Mouse (Mus musculus) midbrain, embryonic 14.5 days (tissue): ENCODE results near the gene Kpnb1. TPM values are rescaled to one million over a fixed set of nuclear protein-coding genes. Genes with fewer than 3 reads are reported as not detected.

Experiments
- ATAC-seq: fragments of 200-750 bp; cut with Nextera tagmentation; 2 replicates; pipeline ENCODE4 v1.8.0; 2017; ENCODE audit warnings: moderate number of reproducible peaks, moderate library complexity; ENCODE audit not compliant: low FRiP score, low TSS enrichment
- DNase-seq: peaks from one replicate; pipeline ENCODE4 v3.0.0-alpha.2; 2015
- H3K27ac ChIP-seq: fragments of 300-500 bp; sonication (generic); replicated peaks from 2 replicates; pipeline ENCODE4 v1.5.1; 2014; ENCODE audit warnings: mild to moderate bottlenecking, low read depth, low read length, moderate library complexity
- H3K27me3 ChIP-seq: fragments of 300-500 bp; sonication (generic); 2 replicates; pipeline ENCODE4 v1.6.1; 2014; ENCODE audit warnings: low read length, control low read depth, mixed read lengths; ENCODE audit not compliant: control insufficient read depth, insufficient read depth
- H3K36me3 ChIP-seq: fragments of 300-500 bp; sonication (generic); 2 replicates; pipeline ENCODE4 v1.6.1; 2014; ENCODE audit warnings: low read length, control low read depth; ENCODE audit not compliant: control insufficient read depth, insufficient read depth
- H3K4me1 ChIP-seq: fragments of 300-500 bp; sonication (generic); 2 replicates; pipeline ENCODE4 v1.6.1; 2014; ENCODE audit warnings: mild to moderate bottlenecking, antibody characterized with exemption, low read length, control low read depth; ENCODE audit not compliant: control insufficient read depth, insufficient read depth
- H3K4me2 ChIP-seq: fragments of 300-500 bp; sonication (generic); 2 replicates; pipeline ENCODE4 v1.6.1; 2014; ENCODE audit warnings: mild to moderate bottlenecking, low read length, moderate library complexity
- H3K4me3 ChIP-seq: fragments of 300-500 bp; sonication (generic); replicated peaks from 2 replicates; pipeline ENCODE4 v1.5.1; 2014; ENCODE audit warnings: low read depth, low read length
- H3K9ac ChIP-seq: fragments of 300-500 bp; sonication (generic); replicated peaks from 2 replicates; pipeline ENCODE4 v1.6.1; 2014; ENCODE audit warnings: mild to moderate bottlenecking, low read length, moderate library complexity
- H3K9me3 ChIP-seq: fragments of 300-500 bp; sonication (generic); 2 replicates; pipeline ENCODE4 v1.6.1; 2016; ENCODE audit warnings: low read length, control low read depth, mixed read lengths; ENCODE audit not compliant: control insufficient read depth
- WGBS: fragments of 180-500 bp; shearing (Covaris S2); extraction: QIAGEN DNeasy Blood & Tissue Kit; methylation state at CpG from one replicate; pipeline ENCODE4 v1.1.7; 2014; 5-methylcytosine and 5-hydroxymethylcytosine counted together
- polyA plus RNA-seq: library from polyadenylated mRNA; unstranded; fragments of >200 nt; fragmentation: Nextera tagmentation; extraction: Ambion mirVana; gene quantifications from 2 replicates; pipeline ENCODE4 v1.2.1, GENCODE M21; 2014

Kpnb1 gene
- polyA plus RNA-seq: 33.8 and 48.6 TPM in 2 replicates

DNA sequence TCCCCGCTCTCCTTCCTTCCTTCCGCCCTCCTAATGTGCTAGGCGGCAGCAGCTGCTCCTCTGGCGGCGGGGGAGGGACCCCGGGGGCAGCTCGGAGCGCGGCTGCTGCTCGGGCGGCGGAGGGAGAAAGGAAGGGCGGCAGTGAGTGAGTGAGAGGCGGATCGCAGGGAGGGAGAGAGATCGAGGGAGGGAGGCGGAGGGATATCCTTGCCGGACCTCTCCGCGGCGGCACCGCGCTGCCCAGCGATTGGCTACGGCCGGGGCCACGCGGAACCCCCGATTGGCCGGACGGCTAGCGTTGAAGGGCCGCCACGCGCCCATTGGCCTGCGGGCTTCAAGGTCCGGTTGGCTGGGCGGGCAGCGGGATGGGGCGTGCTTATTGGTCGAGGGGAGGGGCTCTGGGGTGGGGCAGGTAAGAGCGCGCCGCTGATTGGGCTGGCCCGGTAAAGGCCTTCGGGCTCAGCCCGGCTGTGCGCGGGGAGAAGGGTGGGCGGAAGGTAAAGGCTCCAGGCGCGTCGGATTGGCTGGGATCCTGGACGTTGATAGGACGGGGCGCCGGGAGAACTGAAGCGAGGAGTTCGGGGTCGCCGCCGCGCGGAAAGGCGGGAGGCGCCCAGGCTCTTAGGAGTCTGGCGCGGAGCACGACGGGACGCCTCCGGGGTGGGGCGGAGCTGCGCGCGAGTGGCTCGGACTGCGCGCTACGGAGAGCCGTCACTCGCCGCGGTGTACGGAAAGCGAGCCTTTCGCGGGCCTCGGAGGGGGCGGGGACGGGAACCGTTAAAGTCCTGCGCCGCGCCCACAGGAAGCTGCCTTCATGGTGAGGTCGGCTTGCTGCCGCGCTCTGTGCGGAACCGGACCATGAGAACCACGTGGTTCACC, at the start of gene Kpnb1:
Kpnb1 (minus strand) TSS at position 118 of the 879 bp plus-strand sequence.
- Histone ChIP-seq H3K9me3 (no peaks in the 10 kb centered on the region), H3K4me2 (peak within 1 kb of the TSS; percentile 70), H3K36me3 (peaks cover 33% of the 10 kb centered on the region), H3K27me3 (no peaks in the 10 kb centered on the region), H3K9ac (peak within 1 kb of the TSS; percentile 82), H3K27ac (peak within 1 kb of the TSS; percentile 95), H3K4me1 (peaks cover 7% of the 10 kb centered on the region; the same call in 1 of the 2 replicates), H3K4me3 (peak within 1 kb of the TSS; percentile 92)
- DNase-seq: peak; percentile 100
- WGBS: under 1% methylated on average over 95 of the region's 101 CpGs
- peak; percentile 96 for ATAC-seq

DNA sequence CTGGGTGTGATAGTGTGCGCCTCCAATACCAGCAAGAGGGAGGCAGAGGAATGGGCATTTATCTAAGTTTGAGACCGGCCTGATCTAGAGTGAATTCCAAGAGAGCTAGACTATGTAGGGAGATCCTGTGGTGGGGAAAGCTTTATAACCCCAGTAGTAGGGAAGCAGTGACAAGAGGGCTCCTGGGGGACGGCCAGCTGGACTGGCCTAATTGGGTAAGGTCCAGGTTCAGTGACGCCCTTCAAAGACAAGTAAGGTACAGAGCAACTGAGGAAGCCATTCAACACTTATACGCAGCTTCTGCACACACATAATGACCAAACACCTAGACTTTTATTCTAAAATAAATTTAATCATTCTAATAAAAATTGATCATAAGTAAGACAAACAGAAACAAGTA, 44.8 kb upstream of the Kpnb1 start:
- no peaks in the 10 kb centered on the region for H3K4me1 ChIP-seq
- H3K4me2 ChIP-seq: no peak overlapping the region
- no peak for DNase-seq
- no peaks in the 10 kb centered on the region for H3K27me3 ChIP-seq
- WGBS: 98% methylated on average over 5 of the region's 5 CpGs
- H3K4me3 ChIP-seq: no peak overlapping the region
- no peak for ATAC-seq
- no peaks in the 10 kb centered on the region for H3K9me3 ChIP-seq
- H3K9ac ChIP-seq: no peak overlapping the region
- H3K27ac ChIP-seq: no peak overlapping the region
- H3K36me3 ChIP-seq: peaks cover 92% of the 10 kb centered on the region

DNA sequence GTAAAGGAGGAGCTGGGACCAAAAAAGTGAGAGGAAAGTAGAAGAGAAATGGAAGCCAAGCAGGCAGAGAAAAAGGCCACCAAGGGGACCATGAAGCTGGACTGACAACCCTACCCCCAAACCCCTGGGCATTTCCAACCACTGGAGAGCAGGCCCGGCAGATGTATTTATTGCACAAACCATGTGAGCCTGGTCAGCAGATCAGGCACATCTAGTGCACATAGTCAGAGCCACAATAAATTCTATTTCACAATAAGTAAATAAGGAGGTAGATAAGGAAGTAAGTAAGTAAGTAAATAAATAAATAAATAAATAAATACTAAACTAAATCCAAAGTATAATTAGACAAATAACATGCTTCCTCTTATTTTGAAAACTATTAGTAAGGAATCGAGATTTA, 41.7 kb upstream of the Kpnb1 start:
- H3K4me3 ChIP-seq: no peak overlapping the region
- H3K27ac ChIP-seq: no peak overlapping the region
- H3K36me3 ChIP-seq: peaks cover 88% of the 10 kb centered on the region
- no peaks in the 10 kb centered on the region for H3K9me3 ChIP-seq
- H3K4me2 ChIP-seq: no peak overlapping the region
- DNase-seq (no peak), ATAC-seq (no peak)
- no peak overlapping the region for H3K9ac ChIP-seq
- H3K27me3 ChIP-seq: no peaks in the 10 kb centered on the region
- H3K4me1 ChIP-seq: no peaks in the 10 kb centered on the region
- 97% methylated on average over 2 of the region's 2 CpGs for WGBS

DNA sequence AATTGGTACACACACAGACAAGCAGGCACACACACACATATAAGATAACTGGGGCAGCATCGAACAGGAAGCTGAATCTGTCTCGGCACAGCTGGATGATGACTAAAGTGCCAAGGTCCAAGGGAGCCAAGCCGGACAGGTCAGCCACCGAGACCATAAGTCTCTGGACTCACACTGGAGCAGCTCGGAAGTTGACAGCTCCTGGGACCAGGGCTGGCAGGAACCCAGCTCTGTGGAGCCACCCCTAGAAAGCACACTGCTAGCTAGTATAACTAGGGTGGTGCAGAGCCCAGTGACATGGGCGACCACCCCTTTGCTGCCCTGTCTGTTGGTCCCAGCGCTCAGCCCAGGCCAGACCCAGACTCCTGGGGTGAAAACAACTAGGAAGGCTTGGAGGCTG, 41.3 kb upstream of the Kpnb1 start:
- Histone ChIP-seq H3K4me1 (no peaks in the 10 kb centered on the region), H3K9me3 (no peaks in the 10 kb centered on the region), H3K36me3 (peaks cover 85% of the 10 kb centered on the region), H3K4me2 (no peak overlapping the region), H3K27ac (no peak overlapping the region), H3K9ac (no peak overlapping the region), H3K27me3 (no peaks in the 10 kb centered on the region), H3K4me3 (no peak overlapping the region)
- ATAC-seq (no peak), DNase-seq (no peak)
- 94% methylated on average over 7 of the region's 7 CpGs for WGBS

DNA sequence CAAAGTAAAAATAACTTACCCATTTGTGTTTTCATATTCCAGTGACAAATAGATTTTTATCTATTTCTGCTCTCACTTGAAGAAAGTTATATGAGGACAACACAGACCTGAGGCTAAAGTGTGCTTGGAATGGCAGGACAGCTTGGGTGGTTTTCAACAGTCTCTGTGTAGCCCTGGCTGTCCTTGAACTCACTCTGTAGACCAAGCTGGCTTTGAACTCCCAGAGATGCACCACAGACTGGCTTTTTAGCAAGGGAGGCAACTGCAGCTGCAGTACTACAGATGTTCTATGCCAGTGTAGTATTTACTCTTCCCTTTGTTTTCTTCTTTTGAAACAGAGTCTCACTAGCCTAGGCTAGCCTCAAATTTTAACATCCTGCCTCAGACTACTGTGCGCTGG, 38.5 kb upstream of the Kpnb1 start:
- no peak for DNase-seq
- Histone ChIP-seq H3K36me3 (peaks cover 79% of the 10 kb centered on the region), H3K9ac (no peak overlapping the region)

DNA sequence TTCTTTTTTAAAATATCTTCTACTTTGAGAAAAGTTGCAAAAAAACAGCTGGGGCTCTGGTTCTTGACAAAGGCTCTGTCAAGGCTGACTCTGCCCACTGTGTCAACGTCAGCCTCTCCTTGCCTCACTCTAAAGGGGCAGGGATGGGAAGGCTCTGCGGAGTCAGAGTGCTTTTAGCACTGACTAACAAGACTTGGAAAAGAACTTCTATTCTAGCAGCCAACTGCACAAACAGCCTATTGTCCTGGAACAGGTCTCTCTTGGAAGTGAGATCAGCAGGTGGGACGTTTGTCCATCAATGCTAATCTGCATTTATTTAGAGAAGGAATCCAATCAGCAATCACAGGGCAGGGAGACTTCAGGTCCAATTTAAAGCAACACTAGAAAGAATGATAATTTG, 35.8 kb upstream of the Kpnb1 start:
- H3K36me3 ChIP-seq: peaks cover 80% of the 10 kb centered on the region
- no peak overlapping the region for H3K4me3 ChIP-seq
- H3K4me1 ChIP-seq: no peaks in the 10 kb centered on the region
- H3K27ac ChIP-seq: no peak overlapping the region
- ATAC-seq: no peak
- 34% methylated on average over 3 of the region's 3 CpGs for WGBS
- no peaks in the 10 kb centered on the region for H3K9me3 ChIP-seq
- H3K4me2 ChIP-seq: no peak overlapping the region
- H3K9ac ChIP-seq: no peak overlapping the region
- no peak for DNase-seq
- H3K27me3 ChIP-seq: no peaks in the 10 kb centered on the region

More for the DNA sequence above, 38.5 kb upstream of the Kpnb1 start:
- H3K9me3 ChIP-seq: no peaks in the 10 kb centered on the region
- no peak for ATAC-seq
- H3K4me2 ChIP-seq: no peak overlapping the region
- H3K27me3 ChIP-seq: no peaks in the 10 kb centered on the region
- no peak overlapping the region for H3K27ac ChIP-seq
- WGBS: 97% methylated on average over 1 of the region's 1 CpGs
- no peak overlapping the region for H3K4me3 ChIP-seq
- H3K4me1 ChIP-seq: no peaks in the 10 kb centered on the region

DNA sequence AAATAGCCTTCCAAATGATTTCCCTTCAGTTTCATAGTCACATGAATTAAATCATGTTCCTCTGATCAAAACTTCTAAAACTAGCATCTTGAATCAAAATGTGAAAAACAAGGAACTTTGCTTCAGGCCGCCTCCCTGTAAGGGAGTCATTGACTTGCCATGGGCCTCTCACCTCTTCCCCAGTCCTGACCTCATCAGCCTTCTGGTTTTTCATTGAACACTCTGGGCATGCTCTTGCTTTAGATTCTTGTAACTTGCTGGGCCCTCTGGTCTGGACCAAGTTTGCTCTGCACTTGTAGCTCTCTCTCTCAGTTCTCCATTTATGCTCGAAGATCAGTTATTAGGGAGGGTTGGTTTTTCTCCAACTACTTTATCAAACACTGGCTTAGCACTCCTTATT, 33.9 kb upstream of the Kpnb1 start:
- Histone ChIP-seq H3K4me2 (no peak overlapping the region), H3K27ac (no peak overlapping the region), H3K4me3 (no peak overlapping the region), H3K36me3 (peaks cover 82% of the 10 kb centered on the region), H3K27me3 (no peaks in the 10 kb centered on the region), H3K9ac (no peak overlapping the region), H3K4me1 (no peaks in the 10 kb centered on the region), H3K9me3 (no peaks in the 10 kb centered on the region)
- DNase-seq (no peak), ATAC-seq (no peak)
- WGBS: 97% methylated on average over 2 of the region's 2 CpGs

DNA sequence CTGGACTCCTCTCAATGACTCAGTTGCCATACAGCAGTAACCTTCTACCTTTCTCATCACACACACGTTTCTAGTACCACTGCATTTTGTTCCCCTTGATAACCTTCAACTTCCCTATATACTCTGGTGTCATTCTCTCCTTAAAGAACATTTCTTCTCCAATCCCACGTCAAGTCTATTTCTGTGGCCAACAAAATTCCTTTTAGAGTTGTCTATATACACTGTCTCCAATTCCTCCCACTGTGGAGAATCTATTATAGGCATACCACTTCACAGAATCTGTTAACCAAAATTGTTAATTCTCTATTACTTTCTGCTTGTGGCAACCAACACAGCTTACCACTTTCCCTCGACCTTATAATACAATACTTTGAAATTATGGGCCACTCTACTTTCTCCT, 32.5 kb upstream of the Kpnb1 start:
- Histone ChIP-seq H3K36me3 (peaks cover 86% of the 10 kb centered on the region), H3K9ac (no peak overlapping the region), H3K4me1 (no peaks in the 10 kb centered on the region), H3K27me3 (no peaks in the 10 kb centered on the region), H3K4me3 (no peak overlapping the region), H3K9me3 (no peaks in the 10 kb centered on the region), H3K27ac (no peak overlapping the region), H3K4me2 (no peak overlapping the region)
- DNase-seq: no peak
- no peak for ATAC-seq
- 91% methylated on average over 3 of the region's 3 CpGs for WGBS

DNA sequence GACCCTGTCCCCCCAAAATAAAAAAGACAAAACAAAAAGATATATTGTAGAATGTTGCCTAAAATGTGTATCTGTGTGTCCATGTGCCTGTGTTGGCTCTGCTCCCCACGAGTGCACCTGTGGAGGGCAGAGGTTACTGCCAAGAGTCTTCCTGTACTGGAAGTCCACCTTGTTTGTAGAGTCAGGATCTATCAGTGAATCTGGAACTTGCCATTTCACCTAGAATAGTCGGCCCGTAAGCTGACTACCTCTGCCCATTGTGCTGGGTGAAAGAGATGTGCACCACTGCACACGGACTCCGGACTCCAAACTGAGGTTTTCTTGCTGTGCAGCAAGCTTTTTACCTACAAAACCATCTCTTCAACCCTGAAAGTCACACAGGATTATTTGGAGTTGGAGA, 26.7 kb upstream of the Kpnb1 start:
- ATAC-seq (no peak), DNase-seq (no peak)
- no peaks in the 10 kb centered on the region for H3K9me3 ChIP-seq
- no peak overlapping the region for H3K27ac ChIP-seq
- H3K4me3 ChIP-seq: no peak overlapping the region
- no peaks in the 10 kb centered on the region for H3K4me1 ChIP-seq
- no peak overlapping the region for H3K4me2 ChIP-seq
- 92% methylated on average over 5 of the region's 5 CpGs for WGBS
- peaks cover 97% of the 10 kb centered on the region for H3K36me3 ChIP-seq
- H3K9ac ChIP-seq: no peak overlapping the region
- H3K27me3 ChIP-seq: no peaks in the 10 kb centered on the region
